Mouse (Mus musculus) adipocyte (in vitro differentiated cells): ENCODE results near the gene Tspyl1.
"Not testable (repeated sequence)": the region's sequence is repeated elsewhere in the genome, so short reads cannot be mapped to it uniquely, and the experiment has no call there.

ENCODE experiments used
- DNase-seq: peaks from one replicate; pipeline ENCODE4 v3.0.0-alpha.2; 2016; ENCODE audit warnings: low spot score

Tspyl1 gene

DNA sequence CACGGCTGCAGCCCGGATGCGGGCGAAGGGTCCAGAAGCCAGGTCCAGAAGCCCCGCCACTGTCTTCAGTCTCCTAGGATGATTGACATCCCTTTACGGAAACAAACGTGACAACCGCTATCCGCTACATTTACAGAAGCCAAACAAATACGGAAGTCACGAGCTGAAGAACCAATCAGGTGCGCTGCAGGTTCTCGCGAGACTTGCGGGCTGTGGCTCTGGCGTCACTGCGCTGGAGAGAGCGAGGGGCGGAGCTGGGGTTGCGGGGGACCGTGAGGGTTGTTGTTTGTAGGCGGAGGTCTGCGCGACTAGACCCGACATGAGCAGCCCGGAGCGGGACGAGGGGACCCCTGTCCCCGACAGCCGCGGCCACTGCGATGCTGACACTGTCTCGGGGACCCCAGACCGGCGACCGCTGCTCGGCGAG, at the start of gene Tspyl1:
TSS of gene Tspyl1 (plus strand) at position 229 of the 427 bp plus-strand sequence.
- DNase-seq = peak; percentile 96

- DNase-seq = no peak
Measured at GRCm38 (mm10) chr10:34233418-34233817, 48.6 kb upstream of the Tspyl1 start.

DNA sequence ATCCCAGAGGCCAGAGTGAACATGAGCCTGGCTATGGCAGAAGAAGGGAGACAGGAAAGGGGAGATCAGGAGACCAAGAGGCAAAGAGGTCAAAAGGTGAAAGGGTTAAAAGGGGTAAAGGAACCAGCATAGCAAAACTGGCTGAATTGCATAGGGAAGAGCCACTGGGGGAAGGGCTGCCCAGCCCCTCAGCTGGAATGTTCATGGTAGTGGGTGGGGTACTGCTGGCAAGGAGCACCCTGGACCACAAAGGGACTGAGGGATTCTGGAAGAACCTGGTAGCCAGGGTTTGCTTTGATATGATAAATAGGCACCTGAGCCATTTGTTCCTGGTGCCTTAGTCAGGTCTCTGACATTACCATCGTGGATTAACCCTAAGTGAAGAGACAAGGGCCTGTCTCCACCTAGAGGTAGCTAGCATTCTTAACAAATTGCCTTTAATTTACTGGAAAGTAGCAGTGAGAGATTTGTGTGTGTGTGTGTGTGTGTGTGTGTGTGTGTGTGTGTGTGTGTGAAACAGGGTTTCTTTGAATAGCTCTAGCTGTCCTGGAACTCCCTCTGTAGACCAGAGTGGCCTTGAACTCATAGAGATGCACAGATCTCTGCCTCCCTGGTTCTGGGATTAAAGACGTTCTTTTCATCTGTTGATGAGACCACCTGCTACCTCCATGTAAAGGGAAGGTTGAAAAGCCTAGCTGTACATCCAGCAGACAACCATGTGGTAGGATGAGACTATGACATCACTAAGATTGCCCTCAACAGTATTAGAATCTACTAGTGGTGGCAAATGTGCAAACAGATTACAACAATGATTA, 47.9 kb upstream of the Tspyl1 start:
- DNase-seq = peak; percentile 51

DNA sequence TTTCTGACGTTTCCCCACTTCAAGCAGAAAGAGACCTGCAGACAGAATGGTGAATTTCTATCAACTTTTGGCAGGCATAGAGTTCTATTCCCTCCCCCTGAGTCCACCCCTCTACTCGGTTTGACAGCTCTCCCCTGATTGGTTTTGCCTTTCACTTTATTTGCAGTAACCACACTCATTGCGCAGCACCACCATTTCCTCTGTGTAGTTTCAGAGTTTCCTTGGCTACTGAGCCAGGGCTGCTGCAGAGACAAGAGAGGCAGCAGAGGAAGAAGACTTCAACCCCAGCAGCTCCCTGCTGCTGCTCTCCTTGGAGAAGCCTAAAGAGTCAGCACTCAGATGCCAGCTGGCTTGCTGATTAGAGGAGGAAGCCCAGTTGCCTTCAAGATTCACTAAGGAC, 46.6 kb upstream of the Tspyl1 start:
- no peak for DNase-seq

GRCm38 (mm10) chr10:34236569-34236968, 45.4 kb upstream of the Tspyl1 start:
- no peak for DNase-seq

- DNase-seq = no peak
Measured at GRCm38 (mm10) chr10:34238536-34238935, 43.5 kb upstream of the Tspyl1 start.

GRCm38 (mm10) chr10:34244745-34245144, 37.2 kb upstream of the Tspyl1 start:
- DNase-seq = no peak

DNA sequence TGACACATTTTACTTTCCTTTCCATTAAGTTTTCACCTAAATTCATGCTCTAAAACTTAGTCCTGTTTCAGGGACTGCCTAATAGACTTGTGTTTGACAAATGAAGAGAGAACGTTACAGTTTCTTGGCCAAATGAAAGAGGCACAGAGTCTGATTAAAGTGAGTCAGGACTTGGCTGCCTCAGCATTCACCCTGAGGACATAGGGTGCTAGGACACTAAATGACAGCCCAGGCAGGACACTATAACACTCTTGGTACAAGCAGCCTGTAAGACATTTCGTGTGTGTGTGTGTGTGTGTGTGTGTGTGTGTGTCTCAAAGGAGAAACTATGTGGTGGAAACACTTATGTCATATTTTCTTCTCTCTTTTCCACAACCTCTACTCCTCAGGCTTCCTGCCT, 35.9 kb upstream of the Tspyl1 start:
- DNase-seq = peak; percentile 35

DNA sequence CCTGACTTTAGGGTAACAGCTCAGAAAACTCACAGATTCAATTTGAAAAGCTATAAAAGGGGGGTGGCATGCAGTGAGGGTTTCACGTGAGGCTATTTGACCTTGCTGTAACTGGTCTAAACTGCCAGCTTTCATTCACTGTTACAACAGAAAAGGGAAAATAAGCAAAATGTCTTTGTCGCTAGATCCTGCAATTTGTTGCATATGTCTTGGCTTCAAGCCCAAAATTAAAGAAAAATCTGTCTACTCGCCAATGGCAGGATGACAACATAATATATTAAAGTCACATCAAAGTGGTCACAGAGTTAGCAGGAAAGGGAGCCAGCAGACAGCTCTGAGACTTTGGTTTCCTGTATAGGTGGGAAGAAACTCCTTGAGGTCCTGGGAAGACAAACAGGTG, 34.2 kb upstream of the Tspyl1 start:
- peak; percentile 55 for DNase-seq

GRCm38 (mm10) chr10:34249594-34249993, 32.4 kb upstream of the Tspyl1 start:
- no peak for DNase-seq

DNA sequence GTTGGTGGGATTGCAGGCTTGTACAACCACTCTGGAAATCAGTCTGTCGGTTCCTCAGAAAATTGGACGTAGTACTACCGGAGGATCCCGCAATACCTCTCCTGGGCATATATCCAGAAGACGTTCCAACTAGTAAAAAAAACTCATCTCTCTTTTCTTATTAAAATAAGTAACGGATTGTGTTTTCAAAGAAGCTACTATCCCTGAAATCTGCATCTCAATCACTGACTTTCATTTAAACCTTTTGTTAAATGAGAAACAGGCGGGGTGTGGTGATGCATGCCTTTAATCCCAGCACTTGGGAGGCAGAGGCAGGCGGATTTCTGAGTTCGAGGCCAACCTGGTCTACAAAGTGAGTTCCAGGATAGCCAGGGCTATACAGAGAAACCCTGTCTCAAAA, 29.2 kb upstream of the Tspyl1 start:
- DNase-seq = not testable (repeated sequence)

GRCm38 (mm10) chr10:34265106-34265505, 16.9 kb upstream of the Tspyl1 start:
- no peak for DNase-seq

DNA sequence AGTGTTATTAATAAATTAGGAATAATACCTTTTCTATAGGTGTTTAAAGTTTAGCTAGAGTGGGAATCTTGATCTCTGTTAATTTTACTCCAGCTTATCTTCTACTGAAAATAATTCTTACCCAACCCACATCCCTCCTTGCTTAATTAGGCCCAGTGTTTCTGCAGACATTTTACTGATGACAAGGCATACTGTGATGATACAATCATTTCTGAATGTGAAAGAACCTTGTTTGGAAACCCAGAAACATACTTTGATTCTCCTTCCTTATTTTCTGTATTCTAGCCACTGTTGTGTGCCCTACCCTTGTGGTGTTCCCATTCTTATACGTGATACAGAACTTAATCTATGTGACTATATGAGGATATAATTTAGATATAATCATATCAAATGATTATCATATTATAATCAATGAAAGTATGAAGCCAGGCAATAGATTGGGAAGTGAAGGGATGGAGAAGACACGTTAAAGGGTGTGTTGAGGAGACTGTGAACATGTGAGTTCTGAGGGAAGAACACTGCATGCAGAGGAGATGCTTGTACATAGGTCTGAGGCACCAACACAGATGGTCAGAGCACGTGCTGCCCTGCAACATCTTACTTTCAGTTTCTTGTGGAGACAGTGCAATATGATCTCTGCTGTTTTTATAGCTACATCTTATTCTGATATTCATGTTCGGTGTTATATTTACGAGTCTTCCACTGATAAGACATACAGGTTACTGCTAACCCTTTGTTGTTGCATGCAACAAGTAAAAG, 14.5 kb upstream of the Tspyl1 start:
- DNase-seq = no peak

DNA sequence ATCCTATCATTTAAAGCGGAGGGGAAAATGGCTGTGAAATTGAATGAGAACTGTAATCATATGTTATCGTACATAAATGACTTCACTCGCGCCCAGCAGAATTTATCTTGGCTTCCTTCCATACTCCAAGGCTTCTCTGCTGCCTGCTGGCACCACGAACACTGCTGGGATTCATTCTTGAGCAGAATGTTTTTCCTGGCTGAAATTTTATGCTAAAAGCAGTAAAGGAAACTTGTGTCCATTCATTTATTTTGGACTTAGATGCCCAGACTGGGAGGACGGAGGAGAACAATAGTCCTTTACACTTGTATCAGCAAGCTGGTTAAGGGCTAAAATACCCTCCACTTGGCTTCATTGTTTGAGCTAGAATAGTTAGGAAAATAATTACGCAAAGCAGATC, 10.3 kb upstream of the Tspyl1 start:
- DNase-seq = peak; percentile 77

- peak; percentile 83 for DNase-seq
Measured at GRCm38 (mm10) chr10:34280591-34281175, 1.3 kb upstream of the Tspyl1 start.

- peak; percentile 35 for DNase-seq
Measured at GRCm38 (mm10) chr10:34281211-34281961, 604 bp upstream of the Tspyl1 start.

- DNase-seq = peak; percentile 67
Measured at GRCm38 (mm10) chr10:34282420-34283238, 639 bp downstream of the Tspyl1 start.

DNA sequence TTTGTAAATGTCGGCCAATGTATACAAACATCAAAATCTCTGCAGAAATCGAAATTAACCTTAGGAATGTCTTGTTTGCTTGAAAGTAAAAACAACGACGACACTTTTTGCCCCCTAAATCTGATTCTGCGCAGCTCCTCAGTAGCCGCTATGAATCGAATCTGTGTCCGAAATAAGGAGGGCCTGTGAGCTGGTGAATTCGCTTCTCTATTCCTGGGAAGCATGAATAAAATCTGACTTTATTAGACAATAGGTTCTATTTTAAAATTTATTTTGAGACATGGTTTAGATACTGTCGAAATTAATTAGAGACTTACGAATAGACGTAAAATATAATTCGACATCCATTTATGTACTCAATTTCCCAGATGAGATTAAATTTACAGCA, 14.9 kb downstream of the Tspyl1 start:
- peak; percentile 16 for DNase-seq

GRCm38 (mm10) chr10:34297299-34297979, 15.4 kb downstream of the Tspyl1 start, which contains the start of gene Tspyl4:
Gene Tspyl4 (plus strand): TSS chr10:34297442.
- peak; percentile 92 for DNase-seq

- DNase-seq = no peak
Measured at GRCm38 (mm10) chr10:34297980-34298753, 16.2 kb downstream of the Tspyl1 start.
